Mouse (Mus musculus) erythroblast, embryonic 14.5 days (primary cell): ENCODE data around the gene Zfp318. TPM values are rescaled to one million over a fixed set of nuclear protein-coding genes. Genes with fewer than 3 reads are reported as not detected.

ENCODE experiments used
- H3K27me3 ChIP-seq: 2 replicates; pipeline ENCODE4 v1.6.1; 2012; ENCODE audit warnings: inconsistent platforms; ENCODE audit not compliant: control insufficient read depth
- H3K36me3 ChIP-seq: 2 replicates; pipeline ENCODE4 v1.6.1; 2012; ENCODE audit warnings: mild to moderate bottlenecking, inconsistent platforms; ENCODE audit not compliant: control insufficient read depth
- H3K4me1 ChIP-seq: 2 replicates; pipeline ENCODE4 v1.6.1; 2012; ENCODE audit warnings: inconsistent platforms; ENCODE audit not compliant: control insufficient read depth
- H3K4me3 ChIP-seq: replicated peaks from 2 replicates; pipeline ENCODE3; 2012; ENCODE audit warnings: moderate library complexity, mild to moderate bottlenecking, inconsistent platforms
- H3K9me3 ChIP-seq: 2 replicates; pipeline ENCODE4 v1.6.1; 2012; ENCODE audit warnings: low read length, inconsistent platforms, mixed read lengths; ENCODE audit not compliant: control insufficient read depth
- GATA1 ChIP-seq: IDR thresholded peaks from 2 replicates; pipeline ENCODE4 v1.6.1; 2012; ENCODE audit warnings: low read length, inconsistent platforms, mixed read lengths
- TAL1 ChIP-seq: IDR thresholded peaks from 3 replicates; pipeline ENCODE4 v1.6.1; 2012; ENCODE audit warnings: low read length, inconsistent platforms, mixed read lengths
- polyA plus RNA-seq: library from polyadenylated mRNA; stranded (reverse); fragments of >175 nt; gene quantifications from 2 replicates; pipeline ENCODE4 v1.2.3, GENCODE M21; 2012

Zfp318 gene
- polyA plus RNA-seq, 1 experiment, result 0.13 TPM

DNA sequence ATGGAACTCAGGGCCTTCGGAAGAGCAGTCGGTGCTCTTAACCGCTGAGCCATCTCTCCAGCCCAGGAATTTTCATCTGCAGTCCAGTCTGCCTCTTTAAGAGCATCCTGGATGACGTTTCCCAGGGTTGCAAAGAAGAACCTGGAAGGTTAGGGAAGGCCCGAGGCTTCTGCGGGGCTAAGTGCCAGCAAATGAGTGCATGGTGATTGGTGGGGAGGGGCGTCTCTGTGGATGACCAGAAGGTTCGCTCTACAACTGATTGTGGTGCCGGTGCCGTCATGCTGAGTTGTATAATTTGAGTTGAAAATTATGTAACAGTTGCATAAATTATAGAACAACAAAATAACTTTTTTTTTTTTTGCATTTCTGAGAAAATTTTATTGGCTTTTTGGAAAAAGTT, 55.6 kb downstream of the Zfp318 start:
- Histone ChIP-seq H3K9me3 (no peaks in the 10 kb centered on the region), H3K27me3 (peaks cover 23% of the 10 kb centered on the region), H3K4me3 (no peak overlapping the region), H3K36me3 (no peaks in the 10 kb centered on the region), H3K4me1 (no peaks in the 10 kb centered on the region)
- TF ChIP-seq GATA1 (no peak), TAL1 (no peak)

DNA sequence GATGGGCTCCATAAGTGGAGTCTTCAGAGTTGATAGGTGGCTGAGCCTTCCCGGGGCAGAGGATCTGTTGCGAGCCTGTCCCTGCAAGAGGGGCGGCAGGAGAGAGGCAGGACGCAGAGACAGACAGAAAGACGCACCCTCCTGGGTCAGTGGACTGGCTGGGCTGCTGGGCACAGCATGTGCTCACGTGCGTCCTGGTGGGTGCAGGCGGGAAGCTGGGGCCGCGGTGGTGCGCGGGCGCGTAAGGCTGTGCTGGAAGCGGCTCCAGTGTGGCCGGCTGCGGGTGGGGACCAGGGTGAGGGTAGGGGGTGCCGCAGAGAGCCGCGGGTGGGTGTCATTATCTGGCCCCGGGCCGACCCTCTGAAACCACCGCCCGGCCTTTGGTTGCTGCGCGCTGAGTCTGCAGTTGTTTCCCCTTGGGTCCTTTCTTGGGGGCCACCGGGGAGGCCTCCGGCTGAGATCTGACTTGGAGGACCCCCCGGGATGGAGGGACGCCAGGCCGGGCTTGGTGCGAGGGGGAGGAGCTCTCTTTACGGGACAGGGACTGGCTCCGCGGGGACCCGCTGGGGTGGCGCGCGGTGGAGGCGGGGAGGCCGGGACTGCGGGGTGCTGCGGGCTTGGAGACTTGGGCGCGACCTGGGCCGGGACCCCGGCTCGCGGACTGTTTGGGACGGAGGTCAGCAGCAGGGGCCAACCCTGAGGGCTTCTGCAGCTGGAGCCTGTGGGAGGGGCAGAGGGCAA, 61.5 kb downstream of the Zfp318 start:
- Histone ChIP-seq H3K36me3 (no peaks in the 10 kb centered on the region), H3K4me1 (no peaks in the 10 kb centered on the region), H3K4me3 (no peak overlapping the region), H3K9me3 (no peaks in the 10 kb centered on the region), H3K27me3 (peaks cover 40% of the 10 kb centered on the region)
- TF ChIP-seq GATA1, result no peak
- TF ChIP-seq TAL1, result no peak

DNA sequence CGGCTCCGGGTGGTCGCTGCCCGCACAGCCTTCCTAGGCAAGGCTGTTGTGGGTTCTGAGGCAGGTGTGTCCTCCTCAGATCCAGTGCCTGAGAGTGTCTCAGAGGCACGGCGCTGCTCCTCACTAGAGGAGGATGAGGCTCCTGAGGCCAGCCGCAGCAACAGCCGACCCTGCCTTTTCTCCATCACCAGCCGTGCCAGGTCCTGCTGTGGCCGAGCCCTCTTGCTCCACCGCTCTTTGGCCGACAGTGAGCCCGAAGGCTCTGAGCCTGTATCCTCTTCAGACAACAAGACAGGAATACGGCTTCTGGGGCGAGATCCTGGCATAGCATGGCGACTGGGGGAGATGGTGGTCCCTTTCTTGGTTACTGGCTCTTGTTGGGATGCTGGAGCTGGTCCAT, 62.7 kb downstream of the Zfp318 start:
- no peaks in the 10 kb centered on the region for H3K4me1 ChIP-seq
- H3K4me3 ChIP-seq, result no peak overlapping the region
- no peaks in the 10 kb centered on the region for H3K9me3 ChIP-seq
- peaks cover 40% of the 10 kb centered on the region for H3K27me3 ChIP-seq
- TF ChIP-seq GATA1 (no peak), TAL1 (no peak)
- no peaks in the 10 kb centered on the region for H3K36me3 ChIP-seq

DNA sequence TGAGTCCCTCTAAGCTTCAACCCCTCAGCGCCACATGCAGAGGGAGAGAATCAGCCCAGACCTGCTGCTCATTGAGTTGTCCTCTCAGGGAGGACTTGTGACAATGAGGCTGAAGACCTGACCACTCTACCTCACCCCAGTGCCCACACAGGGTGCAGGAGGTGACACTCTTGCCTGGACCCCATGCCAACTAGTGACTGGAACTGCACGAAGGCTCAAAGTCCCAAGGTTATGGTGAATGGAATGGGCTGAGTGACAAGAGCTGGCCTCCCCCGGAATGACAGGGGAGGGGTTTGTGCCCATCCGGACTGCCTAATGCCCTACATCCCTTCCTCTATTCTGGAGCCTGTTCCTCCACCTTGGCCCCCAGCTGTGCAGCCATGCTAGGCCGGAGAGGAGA, 69.2 kb downstream of the Zfp318 start:
- Histone ChIP-seq H3K27me3 (peaks cover 51% of the 10 kb centered on the region), H3K9me3 (no peaks in the 10 kb centered on the region), H3K36me3 (no peaks in the 10 kb centered on the region), H3K4me3 (no peak overlapping the region), H3K4me1 (no peaks in the 10 kb centered on the region; the same call in 1 of the 2 replicates)
- TF ChIP-seq GATA1, result no peak
- no peak for TF ChIP-seq TAL1

DNA sequence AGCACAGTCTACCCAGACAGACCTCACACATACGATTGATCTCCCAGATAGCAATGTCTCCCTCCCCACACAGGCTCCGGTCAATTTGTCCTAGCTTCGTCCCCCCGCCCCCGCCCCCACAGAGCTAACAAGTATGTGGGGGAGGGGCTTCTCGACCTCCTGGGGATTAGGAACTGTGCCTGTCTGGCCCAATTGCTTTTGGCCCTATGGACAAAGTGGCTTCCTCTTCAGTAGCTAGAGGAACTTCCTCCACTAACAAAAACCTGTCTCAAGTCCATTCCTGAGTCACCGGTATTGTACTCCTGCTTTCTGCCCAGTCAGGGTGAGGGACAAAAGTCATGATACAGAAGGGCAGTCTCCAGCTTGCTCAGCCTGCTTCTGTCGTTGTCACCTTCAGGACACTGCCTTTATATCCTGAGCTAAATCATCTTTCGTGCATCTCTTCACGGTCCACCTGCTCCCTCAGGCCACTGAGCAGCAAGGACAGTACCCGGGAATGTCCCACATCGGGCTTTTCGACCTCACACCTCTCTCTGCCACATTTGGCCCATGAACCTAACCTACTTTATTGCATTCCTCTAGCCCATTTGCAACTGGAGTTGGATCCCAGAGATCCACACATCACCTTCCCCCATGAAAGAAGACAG, 69.9 kb downstream of the Zfp318 start:
- TF ChIP-seq GATA1, result no peak
- TF ChIP-seq TAL1, result no peak
- Histone ChIP-seq H3K4me3 (no peak overlapping the region), H3K9me3 (no peaks in the 10 kb centered on the region), H3K36me3 (no peaks in the 10 kb centered on the region), H3K27me3 (peaks cover 58% of the 10 kb centered on the region), H3K4me1 (peaks cover 5% of the 10 kb centered on the region)

DNA sequence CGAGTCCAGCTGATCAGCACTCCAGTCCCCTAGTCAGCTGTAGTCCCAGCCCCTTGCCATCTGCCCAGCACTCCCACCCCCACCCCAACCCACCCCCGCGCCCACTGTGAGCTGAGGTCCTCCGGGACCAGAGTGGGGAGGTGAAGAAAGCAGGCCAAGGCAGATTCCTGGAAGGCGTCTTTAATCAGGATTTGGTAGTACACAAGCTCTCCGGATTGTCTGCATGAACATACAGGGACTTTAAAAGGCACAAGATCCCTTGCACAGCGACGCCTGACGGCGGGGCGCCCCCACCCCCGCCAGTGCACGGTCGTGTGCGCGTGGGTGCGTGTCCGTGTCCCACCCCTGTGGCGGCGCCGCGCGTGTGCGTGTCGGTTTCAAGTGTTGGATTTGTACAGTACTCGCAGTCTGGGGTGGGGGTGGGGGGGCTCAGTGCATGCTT, 70.5 kb downstream of the Zfp318 start:
- Histone ChIP-seq H3K27me3 (peaks cover 62% of the 10 kb centered on the region), H3K9me3 (no peaks in the 10 kb centered on the region), H3K4me1 (peaks cover 5% of the 10 kb centered on the region), H3K36me3 (no peaks in the 10 kb centered on the region), H3K4me3 (no peak overlapping the region)
- TF ChIP-seq GATA1, result no peak
- TF ChIP-seq TAL1, result no peak

DNA sequence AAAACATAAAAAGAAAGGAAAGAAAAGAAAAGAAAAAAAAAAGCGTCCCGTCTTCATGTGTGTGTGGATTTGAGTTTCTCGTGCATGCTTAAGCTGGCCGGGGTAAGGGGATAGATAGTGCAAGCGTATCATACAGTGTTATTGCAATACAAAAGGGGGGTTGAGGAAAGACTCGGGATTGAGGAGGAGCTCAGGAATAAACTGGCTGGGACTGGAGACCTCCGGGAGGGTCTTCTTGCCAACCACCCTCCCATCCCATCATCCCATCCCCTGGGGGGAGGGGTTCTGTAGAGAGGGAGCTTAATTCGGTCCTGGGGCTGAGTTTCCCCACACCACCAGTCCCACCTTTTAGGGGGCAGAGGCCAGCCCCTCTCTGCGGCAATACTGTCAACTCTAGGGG, 71.0 kb downstream of the Zfp318 start:
- Histone ChIP-seq H3K36me3 (no peaks in the 10 kb centered on the region), H3K27me3 (peaks cover 66% of the 10 kb centered on the region), H3K4me1 (peaks cover 5% of the 10 kb centered on the region), H3K4me3 (no peak overlapping the region), H3K9me3 (no peaks in the 10 kb centered on the region)
- TF ChIP-seq GATA1, result no peak
- no peak for TF ChIP-seq TAL1

DNA sequence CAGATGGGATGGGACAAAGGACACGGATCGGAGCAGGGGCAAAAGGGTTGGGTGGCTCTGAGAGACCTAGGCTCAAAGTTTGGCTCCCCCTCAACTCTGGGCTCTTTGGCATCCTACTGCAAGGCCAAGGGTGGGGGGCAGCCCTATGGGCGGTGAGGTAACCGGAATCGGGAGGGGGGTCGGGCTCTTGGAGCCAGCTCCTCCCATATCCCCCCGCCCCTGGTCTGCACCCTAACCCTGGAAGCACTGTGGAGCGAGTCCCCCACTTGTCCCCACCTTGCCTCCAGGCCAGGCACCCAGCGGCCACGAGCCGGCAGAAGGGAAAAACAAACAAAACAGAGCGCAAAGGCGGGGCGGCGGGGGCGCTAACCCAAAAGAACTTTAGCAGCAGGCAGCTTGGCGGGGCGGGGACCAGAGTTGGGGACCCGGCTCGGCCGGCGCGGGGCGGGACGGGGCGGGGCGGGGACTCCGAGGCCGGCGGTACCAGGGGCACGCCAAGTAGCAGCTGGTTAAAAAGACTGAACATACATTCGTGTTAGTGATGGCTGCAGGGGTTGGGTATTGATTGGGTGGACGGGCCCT, 71.7 kb downstream of the Zfp318 start:
- no peak for TF ChIP-seq GATA1
- TF ChIP-seq TAL1, result no peak
- H3K27me3 ChIP-seq, result peaks cover 73% of the 10 kb centered on the region
- no peak overlapping the region for H3K4me3 ChIP-seq
- no peaks in the 10 kb centered on the region for H3K36me3 ChIP-seq
- H3K4me1 ChIP-seq, result peaks cover 5% of the 10 kb centered on the region
- H3K9me3 ChIP-seq, result no peaks in the 10 kb centered on the region

DNA sequence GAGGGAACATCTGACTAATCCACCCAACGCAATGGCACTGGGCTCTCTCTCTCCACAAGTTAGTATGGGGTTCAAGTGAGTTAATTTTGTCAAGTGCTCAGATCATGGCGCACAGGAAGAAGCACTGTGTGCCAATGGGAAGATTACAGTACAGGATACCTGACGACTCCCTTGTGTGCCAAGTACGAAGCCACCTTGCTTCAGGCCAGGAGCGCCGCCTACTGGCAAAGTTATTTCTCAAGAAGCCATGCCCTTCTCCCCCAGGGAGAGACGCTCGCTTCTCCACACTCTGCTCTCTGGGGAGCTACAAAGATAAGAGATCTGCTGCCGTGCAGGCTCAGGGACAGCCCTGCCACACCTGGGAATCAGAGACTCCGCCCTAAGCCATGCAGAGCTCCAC, 74.3 kb downstream of the Zfp318 start:
- peaks cover 87% of the 10 kb centered on the region for H3K27me3 ChIP-seq
- no peaks in the 10 kb centered on the region for H3K36me3 ChIP-seq
- no peak overlapping the region for H3K4me3 ChIP-seq
- TF ChIP-seq GATA1, result no peak
- no peak for TF ChIP-seq TAL1
- H3K4me1 ChIP-seq, result peaks cover 5% of the 10 kb centered on the region
- no peaks in the 10 kb centered on the region for H3K9me3 ChIP-seq
